Mouse (Mus musculus): ENCODE data around the gene Arhgap25. TPM values are rescaled to one million over a fixed set of nuclear protein-coding genes. Genes with fewer than 3 reads are reported as not detected.

Gene Arhgap25
- polyA plus RNA-seq, 1 experiment from 2014 or later, result 3.7 TPM

DNA sequence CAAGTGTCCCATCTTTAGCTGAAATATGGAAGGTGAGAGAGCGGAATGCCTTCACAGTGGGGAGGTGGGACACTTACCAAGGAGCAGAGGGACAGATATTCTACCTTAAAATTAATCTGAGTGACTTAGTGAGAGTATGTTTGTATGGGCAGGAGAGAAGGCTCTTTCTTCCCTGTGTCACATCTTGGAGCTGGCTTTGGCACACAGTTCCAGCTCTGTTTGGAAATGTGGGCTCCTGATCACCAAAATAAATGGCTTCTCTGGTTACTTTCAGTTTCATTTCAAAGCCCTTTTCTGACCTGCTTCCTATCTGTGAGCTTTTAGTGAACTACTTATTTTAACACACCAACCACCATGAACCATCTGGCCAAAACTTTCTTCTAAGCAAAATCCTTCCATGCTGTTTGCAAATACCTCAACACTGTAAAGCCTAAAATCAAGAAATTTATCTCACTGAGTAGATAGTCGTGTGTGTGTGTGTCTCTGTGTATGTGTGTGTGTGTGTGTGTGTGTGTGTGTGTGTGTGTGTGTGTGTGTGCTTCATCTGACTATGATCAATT is 1.5 kb downstream of the Arhgap25 start:
- no peak for TF ChIP-seq EP300 (optimal IDR thresholded peaks at IDR 0.05)
- TF ChIP-seq CTCF (IDR thresholded peaks at IDR 0.05; ENCODE audit: low read depth), result no peak
- Histone ChIP-seq H3K9me3 (ENCODE audit: control insufficient read depth, low read length) (no peaks in the 10 kb centered on the region), H3K4me3 (ENCODE audit: low read depth, low read length) (no peak overlapping the region), H3K36me3 (ENCODE audit: control insufficient read depth, insufficient read depth, low read length) (no peaks in the 10 kb centered on the region), H3K9ac (ENCODE audit: low read length) (no peak overlapping the region), H3K27me3 (ENCODE audit: control insufficient read depth, insufficient read depth, low read length) (no peaks in the 10 kb centered on the region), H3K4me2 (replicated peaks; ENCODE audit: low read depth) (no peak overlapping the region), H3K27ac (replicated peaks) (no peak overlapping the region), H3K4me1 (replicated peaks; ENCODE audit: control insufficient read depth, insufficient read depth) (no peaks in the 10 kb centered on the region)
- ATAC-seq (ENCODE audit: low FRiP score, low TSS enrichment) (no peak), DNase-seq (ENCODE audit: low spot score) (no peak)
- WGBS, result 68% methylated on average over 2 of the region's 2 CpGs

GRCm38 (mm10) chr6:87530386-87530785 is 2.7 kb downstream of the Arhgap25 start:
- Histone ChIP-seq H3K9me3 (ENCODE audit: control insufficient read depth, low read length) (no peaks in the 10 kb centered on the region), H3K4me3 (ENCODE audit: low read depth, low read length) (no peak overlapping the region), H3K36me3 (ENCODE audit: control insufficient read depth, insufficient read depth, low read length) (no peaks in the 10 kb centered on the region), H3K27me3 (ENCODE audit: control insufficient read depth, insufficient read depth, low read length) (no peaks in the 10 kb centered on the region), H3K27ac (replicated peaks) (no peak overlapping the region), H3K4me2 (replicated peaks; ENCODE audit: low read depth) (no peak overlapping the region), H3K9ac (ENCODE audit: low read length) (no peak overlapping the region), H3K4me1 (replicated peaks; ENCODE audit: control insufficient read depth, insufficient read depth) (no peaks in the 10 kb centered on the region)
- TF ChIP-seq EP300 (optimal IDR thresholded peaks at IDR 0.05), result no peak
- no peak for TF ChIP-seq CTCF (IDR thresholded peaks at IDR 0.05; ENCODE audit: low read depth)
- 79% methylated on average over 2 of the region's 2 CpGs for WGBS
- DNase-seq (ENCODE audit: low spot score) (no peak), ATAC-seq (ENCODE audit: low FRiP score, low TSS enrichment) (no peak)

DNA sequence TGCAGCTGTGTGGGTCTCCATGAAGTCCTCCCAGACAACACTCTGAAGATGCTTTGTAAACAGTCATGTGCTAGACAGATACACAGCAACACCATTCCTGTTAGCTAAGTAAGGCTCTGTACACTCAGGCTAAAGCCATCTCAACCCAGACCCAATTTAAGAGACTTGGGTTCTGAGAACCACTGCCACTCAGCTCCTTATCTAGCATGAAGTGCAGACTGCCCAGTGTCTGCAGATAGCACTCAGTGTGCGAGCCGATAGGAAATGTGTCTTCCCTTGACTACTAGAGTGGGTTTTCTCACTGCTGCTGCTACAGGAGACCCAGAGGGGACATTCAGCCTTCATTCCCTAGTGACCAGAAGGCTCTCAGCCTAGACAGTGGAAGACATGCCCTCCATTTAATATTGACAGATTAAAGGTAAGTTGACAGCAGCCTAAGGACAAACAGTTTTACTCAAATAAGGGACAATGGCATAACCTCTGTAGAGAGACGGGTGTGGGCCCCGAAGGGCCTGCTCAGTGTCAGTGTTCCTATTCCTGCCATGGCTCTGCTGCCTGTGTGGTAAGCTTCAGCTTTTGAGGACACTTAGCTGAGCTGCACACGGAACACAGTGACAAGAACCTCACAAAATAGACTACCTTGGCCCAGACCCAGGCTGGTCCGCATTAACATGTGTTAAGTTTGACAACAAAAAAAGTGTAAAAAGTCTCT is 5.1 kb downstream of the Arhgap25 start:
- TF ChIP-seq EP300 (optimal IDR thresholded peaks at IDR 0.05), result no peak
- TF ChIP-seq CTCF (IDR thresholded peaks at IDR 0.05; ENCODE audit: low read depth), result no peak
- WGBS, result 77% methylated on average over 6 of the region's 6 CpGs

DNA sequence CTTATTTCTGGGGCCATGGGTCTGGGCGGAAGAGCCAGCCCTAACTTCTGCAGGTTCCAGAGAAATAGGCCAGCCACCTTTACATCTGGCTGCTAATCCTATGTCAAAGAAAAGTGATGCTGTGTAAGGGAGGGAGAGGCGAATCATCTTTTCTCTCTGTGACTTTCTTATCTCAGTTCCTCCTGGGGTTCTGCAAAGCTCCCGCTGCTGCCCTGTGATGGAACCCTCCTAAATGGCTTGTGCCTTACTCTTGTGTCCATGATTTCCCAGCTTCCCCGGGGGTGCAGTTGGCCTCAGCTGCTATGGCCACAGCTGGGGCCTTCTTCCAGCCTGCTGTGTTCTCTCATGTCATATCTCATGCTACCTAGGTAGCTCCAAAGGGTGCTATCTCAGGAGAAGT is 5.7 kb downstream of the Arhgap25 start:
- WGBS, result 72% methylated on average over 4 of the region's 4 CpGs
- ATAC-seq (ENCODE audit: low FRiP score, low TSS enrichment), result no peak
- TF ChIP-seq CTCF (IDR thresholded peaks at IDR 0.05; ENCODE audit: low read depth) (no peak), EP300 (optimal IDR thresholded peaks at IDR 0.05) (no peak)
- Histone ChIP-seq H3K9me3 (ENCODE audit: control insufficient read depth, low read length) (no peaks in the 10 kb centered on the region), H3K36me3 (ENCODE audit: control insufficient read depth, insufficient read depth, low read length) (no peaks in the 10 kb centered on the region), H3K27me3 (ENCODE audit: control insufficient read depth, insufficient read depth, low read length) (no peaks in the 10 kb centered on the region), H3K4me2 (replicated peaks; ENCODE audit: low read depth) (no peak overlapping the region), H3K4me1 (replicated peaks; ENCODE audit: control insufficient read depth, insufficient read depth) (no peaks in the 10 kb centered on the region), H3K9ac (ENCODE audit: low read length) (no peak overlapping the region), H3K27ac (replicated peaks) (no peak overlapping the region), H3K4me3 (ENCODE audit: low read depth, low read length) (no peak overlapping the region)
- DNase-seq (ENCODE audit: low spot score), result no peak

More for the DNA sequence above, 5.1 kb downstream of the Arhgap25 start:
- Histone ChIP-seq H3K4me2 (replicated peaks; ENCODE audit: low read depth) (no peak overlapping the region), H3K27ac (replicated peaks) (no peak overlapping the region), H3K4me1 (replicated peaks; ENCODE audit: control insufficient read depth, insufficient read depth) (no peaks in the 10 kb centered on the region), H3K9me3 (ENCODE audit: control insufficient read depth, low read length) (no peaks in the 10 kb centered on the region), H3K9ac (ENCODE audit: low read length) (no peak overlapping the region), H3K27me3 (ENCODE audit: control insufficient read depth, insufficient read depth, low read length) (no peaks in the 10 kb centered on the region), H3K36me3 (ENCODE audit: control insufficient read depth, insufficient read depth, low read length) (no peaks in the 10 kb centered on the region), H3K4me3 (ENCODE audit: low read depth, low read length) (no peak overlapping the region)
- ATAC-seq (ENCODE audit: low FRiP score, low TSS enrichment), result no peak
- DNase-seq (ENCODE audit: low spot score), result no peak

DNA sequence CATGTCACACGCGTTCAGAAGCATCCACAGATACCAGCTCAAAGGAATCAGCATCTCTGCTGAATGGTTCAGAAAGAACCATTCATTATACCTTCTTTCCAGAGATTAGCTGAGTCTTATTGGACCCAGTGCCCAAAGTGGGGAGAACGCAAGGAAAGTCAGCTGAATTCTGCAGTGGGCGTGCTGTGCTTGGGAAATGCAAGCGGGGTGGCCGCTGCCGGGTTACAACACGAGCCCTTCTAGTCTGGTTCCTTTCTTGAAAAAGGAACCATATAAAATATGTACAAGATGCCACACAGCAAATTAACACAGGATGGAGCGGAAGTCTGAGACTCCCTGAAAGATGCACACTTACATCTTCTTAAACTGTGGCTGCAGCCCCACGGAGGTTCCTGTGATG is 7.9 kb downstream of the Arhgap25 start:
- Histone ChIP-seq H3K9ac (ENCODE audit: low read length) (no peak overlapping the region), H3K4me2 (replicated peaks; ENCODE audit: low read depth) (no peak overlapping the region), H3K4me3 (ENCODE audit: low read depth, low read length) (no peak overlapping the region), H3K36me3 (ENCODE audit: control insufficient read depth, insufficient read depth, low read length) (no peaks in the 10 kb centered on the region), H3K27ac (replicated peaks) (no peak overlapping the region), H3K9me3 (ENCODE audit: control insufficient read depth, low read length) (no peaks in the 10 kb centered on the region), H3K27me3 (ENCODE audit: control insufficient read depth, insufficient read depth, low read length) (no peaks in the 10 kb centered on the region), H3K4me1 (replicated peaks; ENCODE audit: control insufficient read depth, insufficient read depth) (no peaks in the 10 kb centered on the region)
- ATAC-seq (ENCODE audit: low FRiP score, low TSS enrichment) (no peak), DNase-seq (ENCODE audit: low spot score) (no peak)
- WGBS, result 80% methylated on average over 10 of the region's 10 CpGs
- no peak for TF ChIP-seq CTCF (IDR thresholded peaks at IDR 0.05; ENCODE audit: low read depth)
- TF ChIP-seq EP300 (optimal IDR thresholded peaks at IDR 0.05), result no peak

DNA sequence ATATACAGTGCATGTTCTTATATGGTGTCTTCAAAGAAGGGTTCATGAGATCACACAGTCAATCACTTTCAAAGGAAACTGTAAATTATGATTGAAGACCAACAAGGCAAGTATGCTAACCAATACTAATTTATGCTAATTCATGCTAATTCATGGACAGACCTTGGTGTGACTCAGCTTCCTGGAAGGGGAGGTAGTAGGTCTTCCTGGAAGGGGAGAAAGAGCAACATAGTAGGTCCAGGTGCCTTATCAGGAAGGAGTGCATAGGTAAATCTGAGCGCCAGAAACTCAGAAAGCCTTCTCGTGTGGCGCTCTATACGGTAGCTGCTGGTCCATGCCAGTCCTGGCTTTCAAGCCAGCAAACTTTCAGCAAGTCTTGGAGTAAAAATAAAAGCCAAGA is 8.8 kb downstream of the Arhgap25 start:
- Histone ChIP-seq H3K27ac (replicated peaks) (no peak overlapping the region), H3K36me3 (ENCODE audit: control insufficient read depth, insufficient read depth, low read length) (no peaks in the 10 kb centered on the region), H3K27me3 (ENCODE audit: control insufficient read depth, insufficient read depth, low read length) (no peaks in the 10 kb centered on the region), H3K4me1 (replicated peaks; ENCODE audit: control insufficient read depth, insufficient read depth) (no peaks in the 10 kb centered on the region), H3K4me3 (ENCODE audit: low read depth, low read length) (no peak overlapping the region), H3K4me2 (replicated peaks; ENCODE audit: low read depth) (no peak overlapping the region), H3K9ac (ENCODE audit: low read length) (no peak overlapping the region), H3K9me3 (ENCODE audit: control insufficient read depth, low read length) (no peaks in the 10 kb centered on the region)
- TF ChIP-seq EP300 (optimal IDR thresholded peaks at IDR 0.05) (no peak), CTCF (IDR thresholded peaks at IDR 0.05; ENCODE audit: low read depth) (no peak)
- no peak for DNase-seq (ENCODE audit: low spot score)
- WGBS, result 93% methylated on average over 4 of the region's 4 CpGs
- 0 out of 2 replicates have a peak, but pooled peaks have one; percentile 11 for ATAC-seq (ENCODE audit: low FRiP score, low TSS enrichment)

Measured in stomach, postnatal 0 days (tissue).